Mouse (Mus musculus) gastrocnemius, adult 2 months (tissue): ENCODE measurements around the gene Get4. TPM values are rescaled to one million over a fixed set of nuclear protein-coding genes. Genes with fewer than 3 reads are reported as not detected.
A peak's percentile ranks its signal among the peaks of the same experiment; 100 is the strongest.

Source experiments
- DNase-seq: peaks from one replicate; pipeline ENCODE4 v3.0.0; 2022
- H3K27ac ChIP-seq: fragments of 200-600 bp; 2 replicates; pipeline ENCODE4 v1.8.1; 2022; ENCODE audit warnings: mild to moderate bottlenecking
- H3K4me3 ChIP-seq: fragments of 200-600 bp; 2 replicates; pipeline ENCODE4 v1.8.1; 2022; ENCODE audit warnings: mild to moderate bottlenecking, moderate library complexity
- CTCF ChIP-seq: fragments of 200-600 bp; IDR thresholded peaks from 2 replicates; pipeline ENCODE4 v1.8.1; 2022; ENCODE audit warnings: antibody characterized with exemption, mild to moderate bottlenecking, moderate library complexity
- intact Hi-C: fragments of 180-260 bp; cut with DNase I; formaldehyde crosslinking; loops from one replicate; pipeline ENCODE4 v1.15.1; 2025
- total RNA-seq, 2 experiments: library from RNA; stranded (reverse); gene quantifications; 2 replicates each; pipeline ENCODE4 v1.2.3; 2021

The Get4 gene
- total RNA-seq, 2 experiments from 2014 or later, result 30.6 to 31.1 TPM

GRCm38 (mm10) chr5:139251279-139251678, 845 bp upstream of the Get4 start:
- Histone ChIP-seq H3K27ac (peak overlapping the region; percentile 99), H3K4me3 (no peak overlapping the region; the same call in 1 of the 2 replicates)
- no peak for TF ChIP-seq CTCF
- DNase-seq, result no peak
- intact Hi-C loops, result loop anchor here (5.0 kb wide), 1 partner anchor 49 kb away; the partner anchor contains the start of gene Sun1

- Histone ChIP-seq H3K4me3 (peak overlapping the region; percentile 92), H3K27ac (peak overlapping the region; percentile 99)
- TF ChIP-seq CTCF, result peak; percentile 20; the same call in 1 of the 2 replicates
- intact Hi-C loops, result loop anchor here (5.0 kb wide), 1 partner anchor 49 kb away; the partner anchor contains the start of gene Sun1
- DNase-seq, result no peak
Measured at GRCm38 (mm10) chr5:139251736-139252080, 416 bp upstream of the Get4 start.

- intact Hi-C loops, result loop anchor here (5.0 kb wide), 1 partner anchor 51 kb away; the partner anchor contains the start of gene Sun1
- peak; percentile 39 for DNase-seq
- TF ChIP-seq CTCF, result no peak; the same call in 1 of the 2 replicates
- H3K27ac ChIP-seq, result peak overlapping the region; percentile 99
- peak overlapping the region; percentile 92 for H3K4me3 ChIP-seq
Measured at GRCm38 (mm10) chr5:139252910-139253245, 754 bp downstream of the Get4 start.

GRCm38 (mm10) chr5:139253301-139253741, 1.2 kb downstream of the Get4 start:
- Histone ChIP-seq H3K4me3 (peak overlapping the region; percentile 92), H3K27ac (peak overlapping the region; percentile 99)
- peak; percentile 39 for DNase-seq
- intact Hi-C loops, result loop anchor here (5.0 kb wide), 1 partner anchor 51 kb away; the partner anchor contains the start of gene Sun1
- no peak for TF ChIP-seq CTCF

- Histone ChIP-seq H3K27ac (peak overlapping the region; percentile 99), H3K4me3 (peak overlapping the region; percentile 25; the same call in 1 of the 2 replicates)
- intact Hi-C loops, result loop anchor here (5.0 kb wide), 1 partner anchor 53 kb away; the partner anchor contains the start of gene Sun1
- no peak for TF ChIP-seq CTCF
- no peak for DNase-seq
Measured at GRCm38 (mm10) chr5:139254938-139255337, 2.8 kb downstream of the Get4 start.

- no peak for TF ChIP-seq CTCF
- Histone ChIP-seq H3K27ac (peak overlapping the region; percentile 99), H3K4me3 (peak overlapping the region; percentile 25)
- DNase-seq, result peak; percentile 41
- intact Hi-C loops, result no loop called here
Measured at GRCm38 (mm10) chr5:139255777-139256176, 3.7 kb downstream of the Get4 start.

GRCm38 (mm10) chr5:139256211-139256765, 4.2 kb downstream of the Get4 start:
- TF ChIP-seq CTCF, result no peak
- H3K4me3 ChIP-seq, result peak overlapping the region; percentile 25; the same call in 1 of the 2 replicates
- no peak for DNase-seq
- peak overlapping the region; percentile 99 for H3K27ac ChIP-seq
- intact Hi-C loops, result no loop called here

GRCm38 (mm10) chr5:139257265-139257664, 5.1 kb downstream of the Get4 start:
- intact Hi-C loops, result no loop called here
- TF ChIP-seq CTCF, result no peak
- DNase-seq, result no peak
- Histone ChIP-seq H3K27ac (peak overlapping the region; percentile 99), H3K4me3 (no peak overlapping the region)

GRCm38 (mm10) chr5:139257818-139258217, 5.7 kb downstream of the Get4 start:
- Histone ChIP-seq H3K4me3 (no peak overlapping the region), H3K27ac (peak overlapping the region; percentile 99; the same call in 1 of the 2 replicates)
- no peak for DNase-seq
- no peak for TF ChIP-seq CTCF
- intact Hi-C loops, result no loop called here

GRCm38 (mm10) chr5:139258371-139259035, 6.4 kb downstream of the Get4 start:
- intact Hi-C loops, result no loop called here
- peak overlapping the region; percentile 99; the same call in 1 of the 2 replicates for H3K27ac ChIP-seq
- H3K4me3 ChIP-seq, result no peak overlapping the region
- no peak for DNase-seq
- TF ChIP-seq CTCF, result no peak

GRCm38 (mm10) chr5:139259853-139260252, 7.7 kb downstream of the Get4 start:
- TF ChIP-seq CTCF, result no peak
- no peak overlapping the region for H3K27ac ChIP-seq
- intact Hi-C loops, result no loop called here
- H3K4me3 ChIP-seq, result no peak overlapping the region
- no peak for DNase-seq

- intact Hi-C loops, result no loop called here
- no peak for TF ChIP-seq CTCF
- no peak for DNase-seq
- Histone ChIP-seq H3K27ac (no peak overlapping the region), H3K4me3 (no peak overlapping the region)
Measured at GRCm38 (mm10) chr5:139261403-139261802, 9.3 kb downstream of the Get4 start.

GRCm38 (mm10) chr5:139267661-139268060, 15.5 kb downstream of the Get4 start:
- TF ChIP-seq CTCF, result no peak
- no peak for DNase-seq
- intact Hi-C loops, result no loop called here
- Histone ChIP-seq H3K4me3 (no peak overlapping the region), H3K27ac (no peak overlapping the region)
